Mouse (Mus musculus) gastrocnemius, postnatal 36 days (tissue): ENCODE data around the gene Mif4gd. TPM values are rescaled to one million over a fixed set of nuclear protein-coding genes. Genes with fewer than 3 reads are reported as not detected.
A peak's percentile ranks its signal among the peaks of the same experiment; 100 is the strongest.

Experiments used
- DNase-seq, 2 experiments: peaks; one replicate each; pipeline ENCODE4 v3.0.0; 2022
- intact Hi-C: fragments of 180-260 bp; cut with DNase I; formaldehyde crosslinking; loops from one replicate; pipeline ENCODE4 v1.15.1; 2025
- total RNA-seq, 2 experiments: library from RNA; stranded (reverse); gene quantifications; 2 replicates each; pipeline ENCODE4 v1.2.3; 2021

Gene Mif4gd
- total RNA-seq, 2 experiments from 2014 or later, result 41.8 to 45.8 TPM

DNA sequence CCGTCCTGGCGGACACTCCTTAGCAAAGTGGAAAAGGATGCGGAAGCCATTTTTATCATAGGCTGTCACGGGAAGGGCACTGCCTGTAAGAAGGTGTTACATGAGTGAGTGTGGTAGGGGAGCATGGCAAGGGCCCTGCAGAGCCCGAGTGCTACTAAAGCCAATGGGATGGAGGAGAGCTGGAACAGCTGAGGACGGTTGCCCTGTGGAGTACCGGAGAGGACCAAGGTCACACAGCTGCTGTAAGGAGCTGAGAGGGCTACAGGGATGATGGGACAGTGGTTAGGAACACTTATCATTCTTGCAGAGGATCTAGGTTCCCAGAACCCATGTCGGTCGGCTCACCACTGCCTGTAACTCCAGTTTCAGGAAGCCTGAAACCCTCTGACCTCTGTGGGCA lies 26.4 kb downstream of the Mif4gd start:
- intact Hi-C loops, result no loop called here
- no peak for DNase-seq

- DNase-seq, result no peak
- intact Hi-C loops, result no loop called here
These were observed 27.1 kb downstream of the Mif4gd start for GRCm38 (mm10) chr11:115585573-115586100.

DNA sequence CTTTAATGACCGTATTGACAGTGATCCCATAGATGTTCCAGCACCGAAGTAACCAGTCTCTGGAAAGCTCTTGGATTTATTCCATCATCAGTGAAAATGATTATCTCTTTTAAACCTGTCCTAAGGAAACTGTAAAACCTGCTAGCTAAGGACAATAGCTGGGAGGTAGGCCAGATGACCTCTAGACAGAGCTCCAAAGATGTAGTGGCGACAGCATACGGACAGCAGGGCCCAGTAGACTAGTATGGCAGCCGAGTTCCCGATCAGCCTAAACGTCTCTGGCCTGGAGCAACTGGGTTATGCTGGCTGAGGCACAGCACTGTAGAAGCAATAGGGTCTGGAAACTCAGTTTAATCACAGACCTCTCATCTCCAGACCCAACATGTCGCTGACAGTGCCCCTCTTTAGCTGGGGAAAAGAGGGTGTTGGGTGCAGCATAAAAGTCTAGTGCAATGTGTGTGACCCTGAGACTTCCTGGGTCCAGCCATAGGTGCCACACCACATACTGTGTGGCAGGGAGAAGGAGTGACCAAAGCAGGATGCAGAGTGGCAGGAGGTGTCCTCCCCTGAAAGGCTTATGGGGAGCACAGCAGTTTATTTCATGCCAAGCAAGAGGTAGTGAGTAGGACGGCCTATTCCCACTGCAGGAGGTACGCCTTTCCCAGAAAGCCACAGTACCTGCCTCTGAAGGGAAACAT lies 28.2 kb downstream of the Mif4gd start:
- intact Hi-C loops, result no loop called here
- DNase-seq, result no peak

GRCm38 (mm10) chr11:115582913-115583606 lies 29.7 kb downstream of the Mif4gd start:
- DNase-seq, result no peak
- intact Hi-C loops, result no loop called here

DNA sequence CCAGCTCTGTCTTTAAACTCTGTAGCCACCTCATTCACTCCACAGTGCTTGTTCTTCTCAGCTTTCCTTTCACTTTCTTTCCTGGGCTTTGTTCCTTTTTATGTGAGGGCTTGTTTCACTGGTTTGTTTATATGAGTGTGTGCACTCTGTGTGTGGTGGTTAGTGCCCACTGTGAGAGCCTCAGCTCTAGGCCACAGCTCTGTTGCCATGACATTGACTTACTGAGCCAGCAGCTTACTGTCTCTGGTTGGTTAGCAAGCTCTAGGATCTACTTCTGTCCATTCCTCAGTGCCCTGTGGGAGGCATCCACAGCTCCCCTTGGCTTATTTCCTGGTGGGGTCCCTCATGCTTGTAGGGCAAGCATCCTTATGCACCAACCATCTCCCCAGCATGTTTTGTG lies 33.7 kb downstream of the Mif4gd start:
- intact Hi-C loops, result no loop called here
- DNase-seq, result no peak

- intact Hi-C loops, result loop anchor here (5.0 kb wide), 1 partner anchor 37 kb away; the partner anchor contains the start of genes Gga3 and Mrps7
- DNase-seq, result no peak
These were observed 47.8 kb downstream of the Mif4gd start for GRCm38 (mm10) chr11:115564961-115565360.

GRCm38 (mm10) chr11:115564064-115564809 lies 48.5 kb downstream of the Mif4gd start, which contains the start of gene Nup85:
Gene Nup85 (plus strand): TSS chr11:115564434.
- peak; percentile 97 for DNase-seq
- intact Hi-C loops, result no loop called here

GRCm38 (mm10) chr11:115563406-115563805 lies 49.4 kb downstream of the Mif4gd start:
- intact Hi-C loops, result no loop called here
- no peak for DNase-seq

Other genes with a start within 250 kb of the Mif4gd start
- gene Hid1, start 245.2 kb downstream of the Mif4gd start, total RNA-seq, result 1 to 10 TPM; 2.0 TPM
- 1 to 10 TPM; 2.1 to 2.6 TPM for gene Cdr2l, start 231.1 kb downstream of the Mif4gd start, total RNA-seq
- 10 to 100 TPM; 86.7 to 98.5 TPM for gene Mrpl58, start 209.2 kb downstream of the Mif4gd start, total RNA-seq
- gene Atp5h, start 193.0 kb downstream of the Mif4gd start, total RNA-seq, result 100 to 1,000 TPM; 770 to 834 TPM
- 10 to 100 TPM; 12.7 to 12.9 TPM for gene Kctd2, start 192.8 kb downstream of the Mif4gd start, total RNA-seq
- gene Trim80, start 172.4 kb downstream of the Mif4gd start, total RNA-seq, result not detected
- under 1 TPM in 1 of 2 experiments, not detected in 1; 0.61 TPM for gene Slc16a5, start 150.5 kb downstream of the Mif4gd start, total RNA-seq
- gene Armc7, start 137.3 kb downstream of the Mif4gd start, total RNA-seq, result 1 to 10 TPM in 1 of 2 experiments, under 1 TPM in 1; 0.89 to 1.2 TPM
- gene Nt5c, start 121.1 kb downstream of the Mif4gd start, total RNA-seq, result 1 to 10 TPM; 6.5 to 9.2 TPM
- gene Jpt1, start 98.6 kb downstream of the Mif4gd start, total RNA-seq, result 10 to 100 TPM; 34.6 to 48.3 TPM
- gene Sumo2, start 76.7 kb downstream of the Mif4gd start, total RNA-seq, result 100 to 1,000 TPM; 107 to 124 TPM
- 10 to 100 TPM; 15.8 to 20.8 TPM for gene Nup85, start 48.5 kb downstream of the Mif4gd start, total RNA-seq
- gene Mrps7, start 9.0 kb downstream of the Mif4gd start, total RNA-seq, result 10 to 100 TPM; 66.8 to 72.4 TPM
- 10 to 100 TPM; 12.5 to 13.0 TPM for gene Gga3, start 8.9 kb downstream of the Mif4gd start, total RNA-seq
- gene Slc25a19, start 15.3 kb upstream of the Mif4gd start, total RNA-seq, result 10 to 100 TPM; 44.4 to 46.8 TPM
- 10 to 100 TPM; 56.4 to 65.7 TPM for gene Grb2, start 95.6 kb upstream of the Mif4gd start, total RNA-seq
- 10 to 100 TPM; 73.1 to 79.5 TPM for gene Tmem94, start 152.5 kb upstream of the Mif4gd start, total RNA-seq
- gene Caskin2, start 200.7 kb upstream of the Mif4gd start, total RNA-seq, result 10 to 100 TPM; 12.6 to 13.3 TPM
- gene Tsen54, start 201.8 kb upstream of the Mif4gd start, total RNA-seq, result 1 to 10 TPM; 4.6 to 6.0 TPM
- gene Llgl2, start 211.1 kb upstream of the Mif4gd start, total RNA-seq, result 1 to 10 TPM; 6.5 to 9.9 TPM
- gene Myo15b, start 245.4 kb upstream of the Mif4gd start, total RNA-seq, result not detected